Mouse (Mus musculus): ENCODE measurements around the gene Dgki.

Gene Dgki

DNA sequence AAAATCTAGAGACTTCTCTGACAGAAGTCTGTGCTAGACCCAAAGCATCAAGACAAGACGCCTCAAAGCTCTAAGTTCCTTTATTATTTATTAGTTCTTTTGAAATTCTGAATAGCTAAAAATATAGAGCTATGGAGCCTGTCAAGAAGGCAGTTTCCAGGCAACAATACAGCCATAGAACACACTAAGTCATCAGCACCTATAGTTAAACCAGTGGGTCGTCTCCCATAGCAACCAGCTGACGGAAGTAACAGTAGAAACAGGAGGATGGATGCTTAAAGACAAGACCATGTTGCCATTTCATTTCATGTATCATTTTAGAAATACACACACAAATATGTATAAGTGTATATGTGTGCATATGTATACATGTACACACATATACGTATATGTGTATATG lies 363.2 kb downstream of the Dgki start:
- in situ Hi-C loops (cut with MboI, MseI), result no loop called here

DNA sequence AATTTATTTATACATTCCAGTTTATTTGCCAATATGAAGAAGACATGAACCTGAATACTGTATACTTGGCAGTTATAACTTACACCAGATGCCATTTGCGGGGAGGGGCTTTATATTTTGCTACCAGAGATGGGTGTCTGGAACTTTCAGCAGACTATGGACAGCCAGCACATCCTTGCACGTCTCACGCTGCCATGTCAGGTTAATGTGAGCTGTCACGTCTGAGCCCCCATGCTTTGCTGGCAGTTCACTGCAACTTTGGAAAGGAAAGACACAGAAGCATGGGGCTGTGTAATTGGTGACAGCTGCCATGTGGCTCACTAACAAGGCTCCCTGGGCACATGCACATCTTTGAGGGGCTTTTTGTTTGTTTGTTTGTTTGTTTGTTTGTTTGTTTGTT lies 368.5 kb downstream of the Dgki start:
- in situ Hi-C loops (cut with MboI, MseI), result no loop called here

DNA sequence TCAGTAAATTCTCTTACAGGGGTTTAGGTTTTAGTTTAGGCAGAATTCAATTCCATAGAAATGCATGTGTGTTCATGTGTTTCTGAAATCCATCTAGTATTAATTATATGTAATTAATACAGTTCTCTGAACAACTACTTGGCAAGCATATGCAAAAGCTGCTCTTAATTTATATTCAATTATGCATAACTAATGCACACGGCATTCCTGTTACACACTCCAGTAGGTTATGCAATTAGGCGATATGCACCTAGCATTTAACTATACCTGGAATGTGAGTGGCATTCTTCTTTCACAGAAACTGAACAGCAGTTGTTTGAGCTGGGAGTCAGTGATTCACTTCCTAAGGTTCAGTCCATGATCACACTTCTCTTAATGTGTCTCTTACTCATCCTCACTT lies 370.2 kb downstream of the Dgki start:
- in situ Hi-C loops (cut with MboI, MseI), result loop anchor here in 1 of 2 experiments (5.0 kb wide), 1 partner anchor 77 kb away; no protein-coding TSS in a partner anchor

DNA sequence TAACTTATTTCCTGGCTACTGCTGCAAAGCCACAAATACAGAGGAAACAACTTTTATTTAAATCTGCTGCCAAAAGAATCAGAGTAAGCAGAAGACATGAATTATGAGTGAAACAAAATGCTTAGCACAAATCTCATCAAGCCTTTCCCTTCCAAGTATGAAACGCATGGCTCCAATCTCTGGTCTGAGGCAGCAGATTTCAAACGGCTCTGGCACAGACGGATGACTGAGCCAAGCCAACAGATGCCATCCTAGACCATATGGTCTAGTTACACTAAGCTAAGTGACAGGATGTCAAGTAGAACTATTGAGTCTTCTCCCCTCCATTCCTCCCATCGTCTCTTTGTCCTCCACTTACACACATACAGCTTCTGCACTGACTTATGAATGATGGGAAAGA lies 373.5 kb downstream of the Dgki start:
- in situ Hi-C loops (cut with MboI, MseI), result loop anchor here in 1 of 2 experiments (5.0 kb wide), 1 partner anchor 74 kb away; no protein-coding TSS in a partner anchor

DNA sequence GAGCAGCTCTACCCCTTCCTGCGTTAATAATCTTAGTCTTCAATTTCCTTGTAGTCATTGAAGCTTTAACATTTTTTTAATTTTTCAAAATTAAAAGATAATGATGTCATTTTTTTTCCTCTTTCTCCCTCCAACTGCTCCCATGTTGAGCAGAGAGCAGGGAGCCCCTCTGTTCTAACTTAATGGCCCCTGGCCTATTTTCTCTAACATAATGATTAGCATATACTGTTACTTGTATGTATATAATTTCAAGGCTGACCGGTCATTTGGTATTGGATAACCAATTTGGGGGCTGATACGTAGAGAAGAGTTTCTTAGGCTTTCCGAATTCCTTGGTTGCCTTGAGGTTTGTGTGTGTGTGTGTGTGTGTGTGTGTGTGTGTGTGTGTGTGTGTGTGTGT lies 378.0 kb downstream of the Dgki start:
- in situ Hi-C loops (cut with MboI, MseI), result no loop called here

DNA sequence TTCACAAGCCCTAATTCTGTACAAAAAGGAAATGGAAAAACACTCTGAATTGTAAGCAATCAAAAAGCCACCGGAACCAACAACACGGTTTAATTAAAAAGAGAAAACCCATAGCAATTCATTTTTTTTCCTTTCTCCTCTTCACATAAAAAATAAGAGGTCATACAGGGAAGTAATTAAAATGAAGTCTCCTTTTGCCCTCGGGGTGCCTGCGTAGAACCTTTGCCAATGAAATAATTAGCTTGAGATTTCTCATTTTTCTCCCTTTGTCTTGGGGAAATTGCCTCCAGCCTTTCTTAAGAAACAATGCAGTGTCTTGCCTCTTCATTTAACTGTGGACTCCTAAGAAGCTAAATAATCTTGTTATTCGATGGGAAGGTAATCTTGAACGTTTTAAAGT lies 388.4 kb downstream of the Dgki start:
- in situ Hi-C loops (cut with MboI, MseI), result no loop called here

DNA sequence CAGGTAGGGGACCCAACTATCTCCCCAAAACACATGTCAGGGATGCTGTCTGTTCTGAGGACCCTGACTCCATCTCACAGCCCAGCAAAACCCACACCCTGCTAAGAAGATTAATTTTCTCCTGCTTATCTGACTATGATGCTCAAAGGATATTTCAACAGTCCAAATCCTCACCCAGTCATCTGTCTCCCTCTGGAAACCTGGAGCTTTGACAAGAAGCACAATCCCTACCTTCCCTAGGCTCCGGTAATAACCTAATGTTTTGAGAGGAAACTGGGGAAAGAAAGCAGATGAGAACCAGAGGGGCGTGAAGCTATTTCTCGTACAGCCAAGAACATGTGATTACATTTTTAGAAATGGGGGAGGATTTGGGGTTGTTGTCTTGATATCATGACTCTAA lies 392.8 kb downstream of the Dgki start:
- in situ Hi-C loops (cut with MboI, MseI), result no loop called here

DNA sequence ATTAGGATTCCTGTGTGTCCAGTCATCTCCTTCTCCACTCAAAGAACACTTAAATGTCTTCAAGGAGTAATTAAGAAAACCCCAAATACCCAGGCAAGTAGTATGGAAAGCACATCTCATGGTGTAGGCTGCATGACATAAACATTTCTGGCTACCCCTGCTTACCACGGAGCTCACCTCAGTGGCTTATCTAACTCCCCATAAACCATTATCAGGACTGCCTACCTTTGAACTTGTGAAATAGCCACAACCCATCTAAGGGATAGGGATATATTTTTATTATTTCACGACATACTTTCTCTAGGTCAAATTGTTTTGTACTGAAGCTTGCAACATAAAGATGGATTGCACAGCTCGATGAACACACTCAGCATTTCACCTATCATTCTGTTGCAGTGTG lies 394.0 kb downstream of the Dgki start:
- in situ Hi-C loops (cut with MboI, MseI), result no loop called here

DNA sequence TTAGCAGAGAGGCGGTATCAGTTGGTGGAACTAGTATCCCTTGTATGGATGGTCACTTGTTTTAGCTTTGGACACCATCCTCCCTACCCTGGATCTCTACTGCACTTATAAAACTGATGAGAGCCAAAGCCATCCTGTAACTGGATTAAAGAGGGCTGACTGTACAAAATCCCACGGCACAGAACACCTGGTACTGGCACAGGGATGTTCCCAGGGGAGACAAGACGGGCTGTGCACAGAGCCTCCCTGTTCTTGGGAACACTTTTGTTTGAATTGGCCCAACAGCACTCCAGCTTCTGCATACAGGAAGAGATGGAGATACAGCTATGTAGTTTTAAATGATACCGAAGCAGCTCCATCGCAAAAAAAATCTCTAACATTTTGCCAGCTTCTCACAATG lies 395.1 kb downstream of the Dgki start:
- in situ Hi-C loops (cut with MboI, MseI), result no loop called here

DNA sequence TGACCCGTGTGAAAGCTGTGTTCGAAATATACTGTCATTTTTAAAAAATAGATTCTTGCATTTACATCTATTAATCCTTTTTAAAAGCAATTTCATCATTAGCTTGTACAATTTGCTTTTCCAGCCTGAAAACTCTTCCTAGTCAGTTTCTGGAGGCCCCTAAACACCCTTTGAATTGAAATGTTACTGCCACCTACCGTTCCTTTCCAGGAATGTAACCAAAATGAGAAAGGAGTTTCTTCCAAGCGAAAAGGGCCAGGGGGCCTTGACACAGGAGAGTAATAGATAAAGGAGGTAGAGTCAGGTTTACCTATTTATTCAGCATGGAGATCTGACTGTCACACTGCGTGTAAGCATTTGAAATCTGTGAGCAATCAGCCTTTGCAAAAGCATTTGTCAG lies 396.2 kb downstream of the Dgki start:
- in situ Hi-C loops (cut with MboI, MseI), result no loop called here

DNA sequence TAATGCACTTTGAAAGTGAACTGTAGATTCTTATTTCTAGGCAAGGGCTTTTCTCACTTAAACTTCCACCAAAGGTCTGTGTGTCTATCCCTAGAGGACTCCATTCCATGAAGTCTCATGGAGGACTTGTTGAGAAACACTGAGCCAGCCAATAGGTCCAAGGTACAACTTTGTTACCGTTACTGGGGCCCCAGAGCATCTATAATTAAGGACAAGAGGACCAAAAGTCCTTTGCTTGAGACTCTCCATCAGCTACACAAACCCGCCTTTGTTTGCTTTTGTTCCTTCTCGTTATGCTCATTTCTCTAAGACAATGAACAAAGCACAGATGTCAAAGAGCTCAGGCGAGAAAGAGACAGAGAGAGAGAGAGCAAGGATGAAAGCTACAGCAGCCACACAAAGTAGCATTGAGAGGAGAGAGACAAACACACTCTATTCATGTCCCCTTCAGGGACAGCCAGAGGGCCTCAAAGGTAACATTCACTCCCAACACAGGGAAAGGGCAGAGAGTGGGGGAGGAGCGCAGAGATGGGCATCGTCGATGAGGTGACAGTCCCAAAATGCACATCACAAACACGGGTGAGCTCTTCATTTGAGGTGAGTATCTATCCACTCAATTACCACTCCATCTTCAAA lies 396.7 kb downstream of the Dgki start:
- in situ Hi-C loops (cut with MboI, MseI), result no loop called here

DNA sequence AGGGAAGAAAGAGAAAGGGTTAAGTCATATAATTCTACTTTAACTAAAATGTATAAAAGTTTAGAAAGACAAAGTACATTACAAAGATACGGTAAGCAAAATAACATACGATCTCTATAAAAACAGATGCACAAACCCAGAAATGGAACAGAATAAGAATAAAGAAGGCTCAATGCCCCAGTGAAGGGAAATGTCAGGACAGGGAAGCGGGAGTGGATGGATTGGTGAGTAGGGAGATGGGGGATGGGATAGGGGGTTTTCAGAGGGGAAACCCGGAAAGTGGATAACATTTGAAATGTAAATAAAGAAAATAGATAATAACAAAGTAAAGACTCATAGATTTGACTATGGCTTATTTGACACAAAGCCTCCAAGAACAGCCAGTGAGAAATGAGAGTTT lies 400.1 kb downstream of the Dgki start:
- in situ Hi-C loops (cut with MboI, MseI), result no loop called here

DNA sequence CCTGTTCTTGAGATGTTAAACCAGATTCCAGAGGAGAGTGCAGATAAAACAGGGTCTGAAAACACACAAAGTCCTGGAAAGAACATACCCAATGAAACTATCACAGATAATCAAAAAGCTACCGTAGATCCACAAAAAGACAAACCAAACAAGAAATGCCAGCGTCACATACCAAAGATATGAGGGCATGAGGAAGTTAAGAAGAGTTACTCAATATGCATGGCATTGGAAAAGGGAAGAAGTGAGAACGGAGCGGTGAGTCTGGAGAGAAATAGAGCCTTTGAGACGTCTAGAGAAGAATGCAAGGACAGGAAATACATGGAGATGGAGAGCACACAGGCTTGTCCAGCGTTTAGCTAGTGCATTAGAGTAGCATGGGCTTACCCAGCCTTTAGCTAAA lies 401.6 kb downstream of the Dgki start:
- in situ Hi-C loops (cut with MboI, MseI), result no loop called here

DNA sequence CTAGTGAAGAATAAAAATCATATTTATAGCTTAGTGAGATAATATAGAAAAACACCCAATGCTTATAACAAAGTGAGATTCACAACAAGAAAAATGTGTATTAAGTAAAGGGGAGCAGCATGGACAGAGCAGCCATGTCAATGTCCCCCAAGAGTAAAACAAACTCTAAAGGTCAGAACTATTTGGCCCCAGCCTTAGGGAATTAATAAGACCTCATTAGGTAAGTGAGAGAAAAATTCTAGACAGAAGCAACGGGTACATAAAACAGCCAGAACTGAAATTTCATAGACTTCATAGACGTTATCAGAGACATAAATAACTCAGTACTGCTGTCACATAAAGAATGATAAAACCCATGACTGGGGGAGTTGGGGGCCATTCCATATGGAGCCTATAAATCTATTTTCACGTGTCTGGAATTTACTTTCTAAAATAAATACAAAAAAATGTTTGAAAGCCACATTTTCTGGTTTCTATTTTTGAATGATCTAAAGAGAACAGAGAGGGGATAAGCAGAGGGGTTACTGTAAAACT lies 402.3 kb downstream of the Dgki start:
- in situ Hi-C loops (cut with MboI, MseI), result no loop called here

DNA sequence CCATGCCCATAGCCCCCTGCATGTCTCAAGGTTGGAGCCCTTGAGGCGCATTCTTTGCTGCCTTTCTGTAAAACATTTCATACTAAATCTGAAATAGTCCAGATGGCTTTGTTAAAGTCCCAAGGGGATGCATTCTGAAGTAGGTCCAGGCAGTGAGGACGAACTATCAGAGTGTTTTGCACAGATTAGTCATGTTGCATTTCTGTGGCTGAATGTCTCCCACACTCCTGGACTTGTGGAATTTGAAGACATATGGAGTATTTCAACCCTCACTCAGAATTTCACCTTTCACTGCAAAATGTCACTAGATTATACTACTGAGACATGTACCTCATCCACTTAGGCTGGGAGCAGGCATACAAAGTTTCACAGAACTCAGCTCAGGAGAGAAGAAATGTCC lies 403.3 kb downstream of the Dgki start:
- in situ Hi-C loops (cut with MboI, MseI), result no loop called here

DNA sequence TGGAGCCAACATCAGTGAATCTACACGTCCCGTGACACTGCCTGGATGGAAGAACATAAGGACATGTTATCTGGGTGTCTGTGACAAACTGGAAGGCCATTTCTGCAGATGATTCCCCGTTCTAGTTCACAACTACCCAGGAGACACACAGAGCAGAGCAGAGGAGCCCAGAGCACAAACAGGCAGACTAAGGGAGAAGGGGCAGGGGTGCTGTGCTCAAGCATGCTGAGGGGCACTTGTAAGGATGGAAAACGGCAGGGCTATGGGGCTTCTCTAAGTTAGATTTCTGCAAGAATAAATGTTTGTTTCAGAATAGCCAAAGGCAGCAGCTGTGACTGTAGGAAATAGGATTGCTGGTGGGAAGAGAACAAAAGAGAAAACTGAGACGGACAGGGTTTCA lies 408.2 kb downstream of the Dgki start:
- in situ Hi-C loops (cut with MboI, MseI), result no loop called here

DNA sequence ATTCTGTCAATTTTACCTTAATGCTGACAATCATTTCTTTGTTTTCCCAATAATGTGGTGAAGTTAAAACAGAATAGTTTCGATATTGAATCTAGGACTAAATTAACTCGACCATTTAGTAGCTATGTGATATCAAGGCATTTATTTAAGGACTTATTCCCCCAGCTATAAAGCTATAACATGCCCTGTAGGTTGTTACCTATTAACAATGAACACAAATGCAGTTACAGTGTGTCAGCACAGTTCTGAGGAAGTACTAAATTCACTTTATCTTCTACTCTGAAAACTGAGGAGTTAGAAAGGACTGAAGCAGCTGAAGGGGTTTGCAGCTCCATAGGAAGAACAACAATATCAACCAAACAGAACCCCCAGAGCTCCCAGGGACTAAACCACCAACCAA lies 409.2 kb downstream of the Dgki start:
- in situ Hi-C loops (cut with MboI, MseI), result no loop called here

DNA sequence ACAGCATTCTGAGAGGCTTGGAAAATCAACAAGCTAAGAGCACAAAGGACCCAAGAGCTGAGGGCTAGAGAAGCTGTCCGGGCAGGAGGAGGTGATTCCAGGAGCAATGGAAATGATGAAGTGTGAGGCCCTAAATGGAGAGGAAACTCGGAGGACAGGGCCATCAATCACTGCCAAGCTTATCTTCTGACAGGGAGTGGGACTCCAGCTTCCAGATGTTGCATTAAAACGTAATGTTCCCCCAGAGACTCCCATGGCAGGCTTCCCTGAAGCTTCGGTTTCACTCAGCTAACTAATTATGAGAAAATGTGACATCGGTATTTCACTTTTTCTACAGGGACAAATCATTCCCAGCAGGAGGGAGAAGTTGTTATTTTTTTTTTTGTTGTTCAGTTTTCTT lies 409.7 kb downstream of the Dgki start:
- in situ Hi-C loops (cut with MboI, MseI), result no loop called here

DNA sequence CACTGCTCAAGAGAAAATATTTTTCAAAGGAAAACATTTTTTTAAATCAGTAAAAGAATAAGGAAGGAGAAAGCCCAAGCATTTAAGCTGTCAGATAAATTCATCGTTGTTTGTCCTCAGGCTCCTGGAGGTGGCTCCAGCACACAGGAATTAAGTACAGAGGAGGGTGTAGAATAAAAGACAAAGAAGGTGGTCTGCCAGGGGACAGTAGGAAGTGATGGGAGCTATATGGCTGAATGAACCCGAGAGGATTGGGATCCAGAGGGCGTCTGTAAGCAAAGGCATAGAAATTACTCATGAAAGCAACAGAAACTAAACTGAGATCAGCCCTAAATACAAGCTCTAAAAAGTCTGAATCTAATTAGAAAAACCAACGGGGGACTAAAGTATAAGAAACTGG lies 418.7 kb downstream of the Dgki start:
- in situ Hi-C loops (cut with MboI, MseI), result no loop called here

DNA sequence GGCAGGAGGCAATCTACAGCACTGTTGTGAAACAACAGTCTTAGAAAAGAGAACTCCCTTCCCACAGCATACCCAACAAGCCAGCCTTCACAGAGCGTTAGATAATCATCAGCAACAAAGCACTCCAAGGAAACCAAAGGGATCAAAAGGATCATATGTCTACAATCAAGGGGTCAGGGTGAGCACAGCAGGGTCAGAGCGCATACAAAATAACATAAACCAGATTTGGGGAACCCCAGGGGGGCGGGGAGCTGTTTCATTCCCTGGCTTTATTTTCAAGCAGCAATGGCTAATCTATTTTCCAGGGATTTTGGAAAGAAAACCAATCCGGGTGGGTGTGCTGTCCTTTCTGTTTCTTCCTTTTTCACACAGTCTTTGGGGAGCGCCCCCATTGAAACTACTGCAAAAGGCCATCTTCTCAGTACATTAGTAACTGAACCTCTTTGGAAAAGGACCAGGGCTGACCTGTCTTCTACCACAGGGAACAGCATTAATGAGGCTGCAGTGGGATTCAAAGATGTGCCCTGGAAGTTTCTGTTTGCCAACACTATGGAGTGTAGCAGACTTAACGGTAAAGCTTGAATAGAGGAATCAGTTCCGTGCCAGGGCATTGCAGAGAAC lies 419.2 kb downstream of the Dgki start:
- in situ Hi-C loops (cut with MboI, MseI), result no loop called here

DNA sequence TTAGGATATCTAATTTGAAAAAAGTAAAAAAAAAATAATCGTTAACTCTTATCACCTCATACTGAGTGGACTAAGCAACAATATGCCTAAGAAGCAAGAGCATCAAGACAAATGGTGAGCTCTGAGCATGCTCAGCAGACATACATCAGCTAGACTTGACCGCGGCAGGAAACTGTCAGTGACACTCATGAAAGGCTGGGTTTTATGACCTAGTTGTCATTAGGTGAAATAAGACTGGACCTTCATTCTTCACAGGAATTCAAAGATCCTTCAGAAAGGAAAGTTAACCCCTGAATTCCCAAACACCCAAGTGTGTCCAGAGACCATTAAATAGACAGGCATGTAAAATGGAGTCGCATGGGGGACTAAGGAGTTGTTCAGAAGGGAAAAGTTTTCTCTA lies 422.6 kb downstream of the Dgki start:
- in situ Hi-C loops (cut with MboI, MseI), result no loop called here

DNA sequence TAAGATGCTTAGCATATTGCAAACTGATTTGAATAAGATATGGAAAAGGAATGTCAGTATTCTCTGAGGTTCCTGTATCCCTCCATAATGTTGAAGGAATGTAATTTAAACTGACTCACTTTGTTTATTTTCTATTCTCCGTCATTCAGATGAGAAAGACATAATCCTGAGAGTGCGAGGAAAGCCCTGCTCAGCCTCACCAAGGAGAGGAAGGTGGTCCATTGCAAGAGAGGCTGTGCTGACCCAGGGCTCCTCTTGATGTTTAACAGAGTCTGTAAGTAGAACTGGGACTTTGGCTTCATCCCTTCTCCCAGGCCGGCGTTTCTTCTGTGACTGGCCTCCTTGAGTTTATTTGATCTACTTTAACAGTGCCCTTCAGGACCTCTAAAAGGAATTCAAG lies 423.6 kb downstream of the Dgki start:
- in situ Hi-C loops (cut with MboI, MseI), result no loop called here

DNA sequence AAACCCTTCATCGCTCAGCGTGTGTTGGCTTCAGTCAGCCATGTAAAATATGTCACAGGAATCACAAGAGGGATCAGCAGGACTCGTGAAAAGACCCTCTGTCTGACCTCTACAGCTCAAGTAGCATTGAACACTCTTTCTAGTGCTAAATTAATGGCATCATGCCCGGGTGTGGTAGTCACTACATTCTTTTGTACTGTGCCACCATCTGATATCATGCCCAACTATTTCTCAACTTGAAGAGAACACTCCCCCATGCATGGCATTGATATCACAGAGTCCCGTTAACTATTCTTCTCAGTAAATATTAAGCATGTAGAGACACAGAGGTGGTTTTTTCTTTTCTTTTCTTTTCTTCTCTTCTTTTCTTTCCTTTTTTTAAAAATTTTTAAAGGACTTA lies 424.1 kb downstream of the Dgki start:
- in situ Hi-C loops (cut with MboI, MseI), result no loop called here

DNA sequence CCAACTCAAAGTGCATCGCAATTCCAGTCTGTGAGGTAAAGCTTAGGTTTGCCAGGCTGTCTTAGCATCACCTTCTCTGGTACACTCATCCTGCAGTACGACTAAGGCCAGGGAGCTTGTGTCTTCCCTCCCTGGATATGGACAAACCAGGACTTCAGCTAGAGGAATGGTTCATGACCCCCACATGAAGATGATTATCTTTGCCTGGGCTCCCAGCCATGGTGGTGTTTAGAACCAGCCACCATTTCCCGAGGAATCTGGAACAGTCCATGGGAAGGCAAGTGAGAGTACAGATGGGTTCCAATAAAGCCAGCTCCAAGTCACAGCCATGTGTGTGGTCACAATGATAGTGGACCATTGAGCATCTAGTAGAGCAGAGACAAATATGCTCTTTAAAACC lies 427.1 kb downstream of the Dgki start:
- in situ Hi-C loops (cut with MboI, MseI), result no loop called here
